Mouse (Mus musculus) cerebellum, adult 2 months (tissue): ENCODE data around the gene Crygb. TPM values are rescaled to one million over a fixed set of nuclear protein-coding genes. Genes with fewer than 3 reads are reported as not detected.

Experiments
- DNase-seq, 2 experiments: peaks; one replicate each; pipeline ENCODE4 v3.0.0; 2021
- H3K27ac ChIP-seq: fragments of 200-500 bp; 2 replicates; pipeline ENCODE4 v1.5.1; 2012; ENCODE audit warnings: low read length, control low read depth, inconsistent platforms; ENCODE audit not compliant: insufficient read depth
- H3K27me3 ChIP-seq: fragments of 200-500 bp; 2 replicates; pipeline ENCODE4 v1.6.1; 2012; ENCODE audit warnings: inconsistent platforms, mild to moderate bottlenecking, low read length, moderate library complexity; ENCODE audit not compliant: control insufficient read depth, insufficient read depth
- H3K4me1 ChIP-seq: fragments of 200-500 bp; 2 replicates; pipeline ENCODE4 v1.6.1; 2011; ENCODE audit warnings: low read length; ENCODE audit not compliant: control insufficient read depth, insufficient read depth
- H3K4me3 ChIP-seq: fragments of 200-500 bp; replicated peaks from 2 replicates; pipeline ENCODE3; 2011; ENCODE audit warnings: mild to moderate bottlenecking, low read depth, low read length, control low read depth; ENCODE audit not compliant: insufficient read depth
- CTCF ChIP-seq: fragments of 200-500 bp; IDR thresholded peaks from 2 replicates; pipeline ENCODE4 v1.5.1; 2011; ENCODE audit warnings: low read depth, mild to moderate bottlenecking, control low read depth, low read length, moderate library complexity, borderline replicate concordance; ENCODE audit not compliant: insufficient read depth
- POLR2A ChIP-seq: fragments of 200-500 bp; IDR thresholded peaks from 2 replicates; pipeline ENCODE4 v1.6.1; 2011; ENCODE audit warnings: low read length, control low read depth, borderline replicate concordance; ENCODE audit not compliant: insufficient read depth
- WGBS: fragments of 180-500 bp; shearing (Covaris S2); methylation state at CpG from one replicate; pipeline ENCODE4 v1.1.7; 2018; 5-methylcytosine and 5-hydroxymethylcytosine counted together
- polyA plus RNA-seq: library from polyadenylated mRNA; depleted of rRNA; stranded (reverse); fragments of >200 nt; gene quantifications from 2 replicates; pipeline ENCODE4 v1.2.3, GENCODE M21; 2012

The Crygb gene
- polyA plus RNA-seq, 1 experiment, result not detected

DNA sequence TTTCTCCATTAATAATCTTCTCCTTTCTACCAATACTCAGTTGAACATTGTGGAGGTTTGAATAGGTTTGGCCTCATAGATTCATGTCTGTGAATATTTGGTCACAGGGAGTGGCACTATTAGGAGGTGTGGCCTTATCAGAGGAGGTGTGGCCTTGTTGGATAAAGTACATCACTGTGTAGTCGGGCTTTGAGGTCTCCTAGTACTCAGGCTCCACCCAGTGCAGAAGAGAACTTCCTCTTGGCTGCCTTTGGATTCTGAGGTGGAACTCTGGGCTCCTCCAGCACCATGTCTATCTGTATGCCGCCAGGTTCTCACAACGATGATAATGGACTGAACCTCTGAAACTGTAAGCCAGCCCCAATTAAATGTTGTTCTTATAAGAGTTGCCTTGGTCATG, 14.9 kb upstream of the Crygb start:
- WGBS, result 83% methylated on average over 3 of the region's 3 CpGs

DNA sequence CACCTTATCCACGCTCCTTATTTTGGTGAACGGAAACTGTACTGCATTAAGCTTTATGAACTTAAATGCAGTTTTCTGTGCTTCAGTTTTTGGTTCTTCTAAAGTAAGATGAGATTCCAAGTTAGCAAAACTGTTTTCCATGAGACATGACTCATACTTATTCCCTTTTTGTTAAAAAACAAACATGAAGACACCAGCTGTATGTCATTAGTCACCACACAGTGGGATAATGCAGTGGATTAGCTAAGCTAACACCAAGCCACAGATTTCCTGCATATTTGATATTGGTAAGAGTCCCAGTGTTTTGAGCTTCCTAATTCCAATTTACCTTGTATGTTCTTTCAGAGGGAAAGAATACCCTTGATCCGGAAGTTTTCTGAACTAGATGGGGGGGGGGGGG, 9.5 kb upstream of the Crygb start:
- Histone ChIP-seq H3K4me1 (no peaks in the 10 kb centered on the region), H3K27me3 (no peaks in the 10 kb centered on the region), H3K4me3 (no peak overlapping the region), H3K27ac (no peak overlapping the region)
- TF ChIP-seq CTCF (no peak), POLR2A (no peak)
- DNase-seq, result no peak
- 92% methylated on average over 3 of the region's 3 CpGs for WGBS

More for the DNA sequence above, 14.9 kb upstream of the Crygb start:
- Histone ChIP-seq H3K4me3 (no peak overlapping the region), H3K4me1 (no peaks in the 10 kb centered on the region), H3K27ac (no peak overlapping the region), H3K27me3 (no peaks in the 10 kb centered on the region)
- no peak for DNase-seq
- TF ChIP-seq CTCF (no peak), POLR2A (no peak)

DNA sequence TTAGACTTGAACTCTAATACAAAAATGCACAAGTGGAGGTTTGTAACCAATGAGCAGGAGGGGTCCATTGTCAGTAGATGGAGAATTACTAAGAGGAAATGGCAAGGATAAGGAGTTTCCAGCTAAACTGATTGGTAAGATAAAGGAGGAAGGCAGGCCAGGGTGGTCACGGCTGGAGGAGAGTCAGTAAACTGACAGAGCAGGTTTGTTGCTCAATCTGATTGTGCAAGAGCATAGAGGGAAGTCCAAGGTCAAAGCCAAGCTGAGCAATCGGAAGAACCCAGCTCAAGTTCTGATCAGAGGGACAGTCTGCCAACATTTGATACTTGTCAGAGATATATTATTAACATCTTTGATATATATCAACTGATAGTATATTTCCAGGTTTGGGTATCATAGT, 8.3 kb upstream of the Crygb start:
- WGBS, result 77% methylated on average over 2 of the region's 2 CpGs
- H3K4me3 ChIP-seq, result no peak overlapping the region
- no peak for DNase-seq
- H3K4me1 ChIP-seq, result no peaks in the 10 kb centered on the region
- TF ChIP-seq POLR2A (no peak), CTCF (no peak)
- H3K27me3 ChIP-seq, result no peaks in the 10 kb centered on the region
- H3K27ac ChIP-seq, result no peak overlapping the region

DNA sequence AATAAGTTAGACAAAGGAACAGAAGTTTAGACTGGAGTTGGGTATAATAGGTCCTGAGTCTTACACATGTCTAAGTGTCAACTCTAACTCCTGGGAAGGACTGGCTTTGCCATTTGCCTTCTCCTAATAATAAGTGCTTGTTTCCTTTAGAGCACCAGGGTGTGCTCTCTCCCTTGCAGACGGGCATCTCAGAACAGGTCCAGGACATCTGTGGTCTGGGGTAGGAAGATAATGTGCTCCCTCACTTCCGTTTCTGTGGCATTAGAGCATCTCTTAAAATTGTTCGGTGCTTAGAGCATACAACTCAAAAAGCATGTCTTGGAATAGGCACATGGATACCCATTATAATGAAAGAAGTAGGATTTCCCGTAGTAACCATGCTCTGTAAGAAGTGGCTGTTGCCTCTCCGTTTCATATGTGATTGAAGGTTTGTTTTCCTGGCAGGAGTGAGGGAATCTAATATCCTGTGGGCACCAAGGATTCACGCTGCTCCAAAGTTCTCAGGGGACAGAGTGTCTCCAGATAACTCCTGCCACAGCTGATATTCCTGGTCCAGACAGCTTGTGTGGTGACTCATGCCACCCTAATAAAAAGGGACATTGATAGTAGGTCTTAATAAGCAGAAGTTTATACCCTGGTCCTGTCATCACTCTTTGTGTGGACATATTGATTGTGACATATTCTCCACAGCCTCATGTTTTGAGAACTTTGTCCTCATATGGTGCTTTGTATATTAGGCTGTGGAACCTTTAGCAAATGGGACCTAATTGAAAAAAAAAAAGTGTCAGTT, 6.7 kb upstream of the Crygb start:
- Histone ChIP-seq H3K4me3 (no peak overlapping the region), H3K27ac (no peak overlapping the region), H3K27me3 (no peaks in the 10 kb centered on the region), H3K4me1 (no peaks in the 10 kb centered on the region)
- no peak for DNase-seq
- WGBS, result 76% methylated on average over 6 of the region's 6 CpGs
- TF ChIP-seq POLR2A (no peak), CTCF (no peak)

DNA sequence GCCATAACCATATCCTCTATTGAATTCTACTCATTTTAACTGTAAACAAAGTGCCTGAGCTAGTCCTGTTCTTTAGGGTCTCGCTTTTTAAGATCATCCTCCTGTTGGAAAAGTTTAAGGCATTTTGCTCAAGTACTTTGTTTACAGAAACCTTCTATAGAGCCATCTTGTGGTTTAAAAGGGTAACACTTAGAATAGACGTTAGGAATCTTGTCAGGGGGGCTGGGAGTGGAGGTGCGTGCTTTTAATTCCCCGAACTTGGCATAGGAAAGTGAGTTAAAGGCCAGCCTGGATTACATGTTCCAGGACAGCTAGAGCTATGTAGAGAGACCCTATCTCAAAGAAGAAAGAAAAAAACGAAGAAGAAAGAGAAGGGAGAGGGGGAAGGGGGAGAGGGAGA, 6.5 kb downstream of the Crygb start:
- WGBS, result 11% methylated on average over 5 of the region's 5 CpGs
- TF ChIP-seq POLR2A (no peak), CTCF (no peak)
- DNase-seq, result no peak

GRCm38 (mm10) chr1:65073589-65073988, 8.5 kb downstream of the Crygb start, which contains the start of gene Crygc:
TSS of gene Crygc (minus strand) at chr1:65073689.
- Histone ChIP-seq H3K4me1 (no peaks in the 10 kb centered on the region), H3K27ac (no peak within 1 kb of the TSS), H3K4me3 (no peak within 1 kb of the TSS), H3K27me3 (no peaks in the 10 kb centered on the region)
- WGBS, result 63% methylated on average over 6 of the region's 6 CpGs
- DNase-seq, result no peak
- TF ChIP-seq POLR2A (no peak), CTCF (no peak)

More for the DNA sequence above, 6.5 kb downstream of the Crygb start:
- Histone ChIP-seq H3K27me3 (no peaks in the 10 kb centered on the region), H3K27ac (no peak overlapping the region), H3K4me1 (no peaks in the 10 kb centered on the region), H3K4me3 (no peak overlapping the region)

DNA sequence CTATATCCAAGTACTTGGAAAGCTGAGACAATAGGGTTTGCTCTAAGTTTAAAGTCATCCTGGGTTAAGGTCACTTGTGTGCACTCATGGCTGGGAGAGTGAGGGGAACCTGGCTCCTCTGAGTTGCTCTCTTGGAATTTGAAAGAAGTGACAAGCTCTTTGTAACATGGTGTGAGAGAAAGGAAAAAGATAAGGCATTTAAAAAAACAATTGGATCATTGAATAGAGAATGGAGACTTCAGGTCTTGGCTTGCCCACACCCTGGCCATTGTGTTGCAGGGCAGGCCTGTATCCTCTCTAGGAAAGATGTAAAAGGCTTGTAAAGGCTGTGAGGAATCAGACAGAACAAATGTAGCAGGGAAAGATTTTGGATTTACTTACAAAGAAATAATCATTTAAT, 14.2 kb downstream of the Crygb start:
- no peak for DNase-seq
- Histone ChIP-seq H3K27me3 (no peaks in the 10 kb centered on the region), H3K27ac (no peak overlapping the region), H3K4me3 (no peak overlapping the region), H3K4me1 (no peaks in the 10 kb centered on the region; the same call in 1 of the 2 replicates)
- no peak for TF ChIP-seq POLR2A
- TF ChIP-seq CTCF, result no peak

DNA sequence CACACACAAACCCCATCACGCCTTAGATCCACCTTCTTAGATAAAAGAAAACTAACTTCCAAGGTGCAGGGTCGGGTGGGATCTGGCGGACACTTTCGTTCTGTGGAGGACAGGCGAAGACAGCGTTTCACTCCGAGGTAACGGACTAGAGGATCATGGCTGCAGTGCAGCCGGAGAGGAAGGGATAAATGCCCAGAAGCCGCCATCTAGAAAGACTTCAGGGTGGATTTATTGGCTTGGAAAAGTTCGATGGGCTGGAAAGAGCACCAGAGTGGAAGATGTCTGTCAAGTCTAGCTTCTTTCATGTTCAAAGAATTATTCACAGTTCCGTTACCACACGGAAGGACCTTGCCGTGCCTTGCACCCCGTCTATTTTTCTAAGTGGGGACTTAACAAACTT, 17.9 kb downstream of the Crygb start:
- no peak for DNase-seq
- Histone ChIP-seq H3K27ac (no peak overlapping the region), H3K4me1 (no peaks in the 10 kb centered on the region; the same call in 1 of the 2 replicates), H3K27me3 (no peaks in the 10 kb centered on the region), H3K4me3 (no peak overlapping the region)
- WGBS, result 26% methylated on average over 15 of the region's 15 CpGs
- TF ChIP-seq CTCF (no peak), POLR2A (no peak)
